Mouse (Mus musculus) large intestine, adult 2 months (tissue): ENCODE measurements around the gene Them4. TPM values are rescaled to one million over a fixed set of nuclear protein-coding genes. Genes with fewer than 3 reads are reported as not detected.
"Not testable (repeated sequence)": the region's sequence is repeated elsewhere in the genome, so short reads cannot be mapped to it uniquely, and the experiment has no call there.

Source experiments
- DNase-seq: peaks from one replicate; pipeline ENCODE4 v3.0.0-alpha.2; 2012; ENCODE audit warnings: low read depth, low spot score
- WGBS: fragments of 180-500 bp; shearing (Covaris S2); methylation state at CpG from one replicate; pipeline ENCODE4 v1.1.7; 2018; 5-methylcytosine and 5-hydroxymethylcytosine counted together
- polyA plus RNA-seq: library from polyadenylated mRNA; depleted of rRNA; stranded (reverse); fragments of >200 nt; gene quantifications from 2 replicates; pipeline ENCODE4 v1.2.3, GENCODE M21; 2012; rRNA removed

Gene Them4
- polyA plus RNA-seq = 2.3 and 3.4 TPM in 2 replicates

DNA sequence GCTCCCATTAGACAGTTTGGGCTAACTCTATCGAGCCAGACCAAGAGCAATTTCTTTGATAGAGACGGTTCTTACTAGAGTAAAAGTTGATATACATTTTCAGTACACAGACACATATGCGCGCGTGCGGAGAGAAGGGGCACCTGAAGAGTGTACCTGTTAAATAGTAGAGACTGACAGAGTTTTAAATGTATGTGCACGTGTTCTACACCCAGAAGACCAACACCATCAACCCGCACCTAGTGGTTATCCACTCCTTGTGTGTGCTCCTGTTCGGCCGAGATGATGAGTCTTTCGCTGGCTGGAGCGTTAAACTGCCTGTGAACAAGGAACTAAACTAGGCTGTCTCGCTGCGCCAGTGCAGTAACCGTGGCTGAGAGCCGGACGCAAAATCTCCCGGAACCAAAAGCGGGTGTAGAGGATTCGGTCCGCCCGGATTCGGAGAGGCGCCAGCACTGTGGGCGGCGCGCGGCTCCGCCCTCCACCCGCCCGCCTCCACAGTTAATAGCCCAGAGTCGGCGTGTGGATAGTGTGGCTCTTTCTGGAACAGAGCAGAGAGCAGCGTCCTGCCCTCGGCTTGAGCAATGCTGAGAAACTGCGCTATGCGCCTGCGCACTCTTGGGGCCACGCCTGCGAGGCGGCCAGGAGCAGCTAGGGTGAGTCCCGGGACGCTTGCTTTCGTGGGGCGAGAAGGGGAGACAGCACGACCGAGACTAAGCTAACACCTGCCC, at the start of gene Them4:
Them4 (plus strand) TSS at position 457 of the 731 bp plus-strand sequence.
- WGBS = under 1% methylated on average over 47 of the region's 47 CpGs

DNA sequence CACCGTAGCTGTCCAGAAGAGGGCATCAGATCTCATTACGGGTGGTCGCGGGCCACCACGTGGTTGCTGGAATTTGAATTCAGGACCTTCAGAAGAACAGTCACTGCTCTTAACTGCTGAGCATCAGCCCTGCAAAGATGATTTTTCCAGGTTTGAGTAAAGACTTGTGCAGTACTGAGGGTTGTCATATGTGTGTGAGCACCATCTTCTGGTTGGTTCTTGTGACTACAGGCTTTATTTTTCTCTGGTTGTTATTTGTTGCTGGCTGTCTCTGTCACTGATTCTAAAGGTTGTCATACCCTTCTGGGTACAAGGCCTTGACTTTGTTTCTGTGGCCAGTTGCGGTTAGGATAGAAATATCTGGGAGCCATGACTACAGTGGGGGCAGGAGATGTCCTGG, 49.3 kb upstream of the Them4 start:
- WGBS = 53% methylated on average over 6 of the region's 6 CpGs
- no peak for DNase-seq

More for the DNA sequence above, at the start of gene Them4:
- DNase-seq = peak; percentile 93

DNA sequence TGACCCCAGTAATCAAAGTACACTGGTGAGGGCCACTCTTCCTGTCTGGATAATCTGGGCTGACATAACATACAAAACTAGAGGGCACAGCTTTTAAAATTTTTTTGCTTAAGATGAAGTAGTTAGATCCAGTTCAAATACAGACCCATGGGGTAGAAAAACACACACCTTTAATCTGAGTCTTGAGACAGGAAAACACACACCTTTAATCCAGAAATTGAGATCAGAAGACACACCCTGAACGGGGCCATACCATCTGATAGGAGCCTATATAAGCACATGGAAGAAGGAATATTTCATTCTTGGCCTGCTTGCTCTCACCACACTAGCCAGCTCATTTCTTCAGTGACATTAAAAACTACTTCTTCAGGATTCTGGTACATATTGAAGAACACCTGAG, 46.2 kb upstream of the Them4 start, which contains the start of gene Gm4778:
Gm4778 (plus strand) TSS at position 301 of the 400 bp plus-strand sequence.
- WGBS = 84% methylated on average over 1 of the region's 1 CpGs
- DNase-seq = not testable (repeated sequence)

DNA sequence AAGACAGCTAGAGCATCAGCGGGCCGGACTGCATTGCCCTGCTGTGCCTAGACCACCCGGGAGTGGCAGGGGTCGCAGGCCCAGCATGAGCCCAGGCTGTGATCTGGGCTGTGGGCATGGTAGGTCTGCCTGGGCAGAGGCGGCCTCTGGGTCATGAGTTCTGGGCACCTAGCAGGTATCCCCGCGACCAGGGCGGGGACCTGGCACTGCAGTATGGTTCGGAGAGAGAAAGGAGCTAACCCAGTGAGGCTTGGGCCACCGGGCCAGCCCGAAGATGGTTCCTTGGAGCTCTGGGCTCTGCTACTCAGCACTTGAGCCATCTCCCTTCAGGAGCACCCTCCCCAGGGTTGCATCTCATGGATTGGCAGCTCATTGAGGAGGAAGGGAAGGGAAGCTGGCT, 33.9 kb upstream of the Them4 start:
- 89% methylated on average over 11 of the region's 11 CpGs for WGBS
- no peak for DNase-seq

DNA sequence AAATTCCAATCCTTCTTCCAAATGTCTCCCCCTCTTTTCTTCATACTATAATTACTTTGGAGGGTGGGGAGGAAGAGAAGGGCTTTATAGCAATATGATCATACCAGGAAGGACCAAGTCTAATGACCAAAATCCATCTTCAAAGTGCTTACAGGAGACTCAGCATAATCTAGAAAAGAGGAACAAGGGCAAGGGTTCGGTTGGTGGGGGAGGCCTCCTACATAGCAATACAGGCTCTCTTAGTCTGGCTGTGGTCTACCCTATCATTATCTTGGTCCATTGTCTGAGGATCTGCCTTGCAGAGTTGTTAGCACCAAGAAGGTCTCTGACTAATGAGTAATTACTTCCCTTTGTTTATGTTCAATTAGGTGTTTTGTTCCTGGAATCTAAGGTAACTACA, 4.4 kb upstream of the Them4 start:
- no peak for DNase-seq
- WGBS = 79% methylated on average over 1 of the region's 1 CpGs

DNA sequence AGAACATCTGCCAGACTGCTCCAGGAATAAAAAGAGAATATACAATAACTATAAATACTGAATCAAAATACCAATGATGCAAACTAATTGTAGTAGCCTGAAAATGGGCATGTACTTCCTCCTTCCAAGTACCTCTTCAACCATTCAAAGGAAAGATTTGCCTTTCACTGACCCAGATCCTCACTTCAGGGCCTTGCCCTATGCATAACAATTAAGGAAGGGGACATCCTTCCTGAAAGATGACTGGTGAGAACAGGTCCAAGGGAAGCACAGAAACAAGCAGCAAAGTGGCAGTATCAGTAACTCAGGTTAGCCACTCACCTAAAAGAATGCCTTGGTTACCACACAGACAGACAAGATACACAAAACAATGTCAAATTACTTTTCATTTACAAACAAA, 2.9 kb upstream of the Them4 start:
- no peak for DNase-seq

DNA sequence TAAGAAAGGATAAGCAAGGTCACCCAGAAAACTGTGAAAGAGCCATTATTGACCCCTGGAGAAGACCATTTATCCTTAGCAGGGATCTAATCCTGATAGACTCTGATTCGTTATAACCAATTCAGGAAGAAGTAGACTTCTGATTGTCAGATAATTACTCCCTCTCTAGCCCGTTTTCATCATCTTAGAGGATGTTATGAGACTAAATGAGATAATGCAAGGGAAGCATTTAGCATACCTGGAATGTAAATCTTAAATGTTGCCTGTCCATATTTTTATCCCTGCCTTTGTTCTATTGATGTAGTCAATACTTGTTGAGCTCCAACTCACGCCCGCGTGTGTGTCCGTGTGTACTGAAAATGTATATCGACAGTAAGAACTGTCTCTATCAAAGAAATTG, 602 bp downstream of the Them4 start:
- WGBS = 11% methylated on average over 7 of the region's 7 CpGs
- no peak for DNase-seq

DNA sequence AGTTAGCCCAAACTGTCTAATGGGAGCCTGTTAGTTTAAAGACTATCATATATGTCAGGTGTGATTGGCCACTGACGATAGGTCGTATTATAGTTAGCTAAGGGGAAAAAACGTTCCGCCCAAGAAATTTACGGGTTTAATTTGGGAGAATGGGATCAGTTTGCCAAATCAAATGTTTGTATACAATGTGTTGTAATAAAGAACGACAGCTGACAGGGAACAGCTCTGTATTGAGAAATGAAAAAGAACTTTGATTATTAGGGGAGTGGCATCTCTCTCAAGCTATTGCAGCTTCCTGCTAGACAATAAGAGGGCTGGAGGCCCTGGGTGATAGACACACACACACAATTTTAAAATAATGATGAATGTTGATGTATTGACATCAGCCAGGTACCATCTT, 1.0 kb downstream of the Them4 start:
- 20% methylated on average over 6 of the region's 6 CpGs for WGBS

DNA sequence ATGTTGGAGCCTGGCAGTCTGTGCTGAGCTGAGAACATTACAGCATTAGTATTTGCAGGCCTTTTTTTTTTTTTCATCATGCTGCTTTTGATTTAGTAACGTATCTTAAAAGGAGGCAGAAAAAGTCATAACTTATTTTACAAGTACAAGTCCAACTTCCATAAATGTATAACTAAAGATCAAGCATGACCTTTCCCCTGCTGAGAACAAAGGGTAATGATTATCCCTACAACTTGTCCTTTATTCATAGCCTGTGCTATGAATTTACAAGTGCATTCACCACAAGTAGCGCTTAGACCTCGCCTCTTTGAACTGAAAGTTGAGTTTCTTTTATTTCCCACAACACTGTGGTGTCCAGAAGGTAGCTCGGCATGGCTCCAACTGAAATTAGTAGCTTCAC, 1.5 kb downstream of the Them4 start:
- WGBS = 36% methylated on average over 4 of the region's 4 CpGs
- peak; percentile 59 for DNase-seq

More for the DNA sequence above, 1.0 kb downstream of the Them4 start:
- DNase-seq = peak; percentile 29

DNA sequence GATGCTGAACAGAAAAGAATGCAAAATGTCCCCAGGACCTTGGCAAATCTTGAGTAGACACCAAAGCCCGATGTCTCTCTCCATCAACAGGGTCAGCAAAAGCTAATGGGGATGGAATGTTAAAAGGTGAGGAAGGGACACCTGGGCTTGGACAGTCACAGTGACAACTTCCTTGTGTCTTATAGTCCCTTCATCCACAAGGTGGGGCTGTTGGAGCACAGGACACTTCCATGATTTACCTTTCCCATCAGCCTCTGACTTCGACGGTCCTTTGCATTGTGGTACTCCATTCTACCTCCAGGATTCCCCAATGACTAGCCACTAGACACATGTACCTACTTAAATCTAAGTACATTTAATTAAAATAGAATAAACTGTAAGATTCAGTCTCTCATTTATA, 18.8 kb downstream of the Them4 start:
- DNase-seq = no peak
- WGBS = 52% methylated on average over 3 of the region's 3 CpGs

DNA sequence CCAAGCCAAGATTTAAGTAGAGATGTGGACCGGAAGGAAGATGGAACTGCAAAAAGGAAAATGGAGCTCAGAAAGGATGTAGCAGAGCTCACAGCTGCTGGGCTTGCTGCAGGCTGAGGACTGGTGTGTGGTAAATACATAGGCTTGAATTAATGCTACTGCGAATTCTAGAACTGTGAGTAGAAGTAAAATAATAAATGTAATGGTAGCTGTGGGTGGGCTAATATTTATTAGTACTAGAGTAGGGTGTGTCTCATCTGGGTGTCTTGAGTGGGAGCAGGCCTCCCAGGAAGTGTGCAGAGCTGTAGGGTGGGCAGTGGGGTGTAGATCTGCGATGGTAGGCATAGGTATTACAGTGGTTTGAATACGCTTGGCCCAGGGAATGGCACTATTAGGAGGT, 24.6 kb downstream of the Them4 start:
- no peak for DNase-seq
- 90% methylated on average over 4 of the region's 4 CpGs for WGBS

DNA sequence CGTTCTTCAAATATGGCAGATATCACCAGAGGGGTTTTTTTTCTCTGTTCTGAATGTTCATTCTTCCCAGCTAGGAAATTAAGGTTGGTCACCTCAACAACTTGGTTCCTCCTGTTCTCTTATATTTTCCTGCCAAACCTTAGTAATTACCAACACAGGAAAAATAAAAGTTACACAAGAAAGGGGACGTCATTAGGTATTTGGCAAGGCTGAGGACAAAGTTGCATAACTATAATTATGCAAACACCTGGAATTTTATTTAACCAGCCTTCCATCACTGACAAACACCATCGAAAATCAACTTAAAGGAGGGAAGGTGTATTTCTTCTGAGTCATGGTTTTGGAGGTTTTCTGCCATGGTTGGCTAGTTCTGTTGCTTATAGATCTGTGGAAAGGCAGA, 28.6 kb downstream of the Them4 start:
- 49% methylated on average over 3 of the region's 3 CpGs for WGBS
- DNase-seq = no peak

DNA sequence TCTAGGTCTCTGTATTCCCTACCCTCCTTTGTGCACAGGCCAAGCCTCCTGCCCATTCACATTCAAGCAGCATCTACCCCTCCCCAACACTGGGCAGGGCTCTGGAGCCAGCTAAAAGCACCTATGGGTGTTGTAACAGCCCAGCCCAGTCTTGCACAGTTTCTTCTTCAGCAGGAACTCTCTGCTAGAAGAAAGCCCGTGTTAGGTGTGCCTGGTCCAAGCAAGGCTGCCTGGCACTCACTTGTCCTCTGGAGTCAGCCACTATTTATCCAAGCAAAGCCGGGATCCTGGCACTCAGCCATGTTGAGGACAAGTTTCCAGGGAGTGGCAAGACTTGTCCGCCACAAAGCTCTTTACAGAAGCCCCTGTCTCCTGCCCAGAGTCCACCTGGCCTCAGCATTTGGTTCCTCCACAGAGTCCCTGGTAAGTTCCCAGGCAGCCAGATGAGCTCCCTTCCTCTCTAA, 32.1 kb downstream of the Them4 start, which contains the start of gene Them5:
Them5 (plus strand) TSS at position 141 of the 464 bp plus-strand sequence.
- DNase-seq = no peak
- WGBS = 13% methylated on average over 3 of the region's 3 CpGs

DNA sequence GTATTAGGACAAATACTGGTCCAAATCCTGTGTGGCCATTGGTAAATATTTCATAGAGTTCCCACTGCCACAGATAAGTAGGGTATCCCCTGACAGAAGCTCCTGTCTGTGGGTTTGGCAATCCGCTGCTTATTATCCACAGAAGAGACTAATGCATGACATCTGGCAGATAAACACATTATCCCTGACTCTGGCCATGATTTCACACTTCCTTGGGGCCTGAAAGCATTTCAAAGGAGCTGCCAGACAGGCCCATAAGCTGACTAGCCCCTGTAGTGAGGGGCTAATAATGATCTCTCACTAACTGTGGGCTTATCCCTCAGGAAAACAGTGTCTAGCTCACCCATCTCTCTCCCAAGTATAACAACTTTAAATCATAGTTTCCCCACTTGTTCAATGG, 32.7 kb downstream of the Them4 start:
- WGBS = 84% methylated on average over 1 of the region's 1 CpGs

DNA sequence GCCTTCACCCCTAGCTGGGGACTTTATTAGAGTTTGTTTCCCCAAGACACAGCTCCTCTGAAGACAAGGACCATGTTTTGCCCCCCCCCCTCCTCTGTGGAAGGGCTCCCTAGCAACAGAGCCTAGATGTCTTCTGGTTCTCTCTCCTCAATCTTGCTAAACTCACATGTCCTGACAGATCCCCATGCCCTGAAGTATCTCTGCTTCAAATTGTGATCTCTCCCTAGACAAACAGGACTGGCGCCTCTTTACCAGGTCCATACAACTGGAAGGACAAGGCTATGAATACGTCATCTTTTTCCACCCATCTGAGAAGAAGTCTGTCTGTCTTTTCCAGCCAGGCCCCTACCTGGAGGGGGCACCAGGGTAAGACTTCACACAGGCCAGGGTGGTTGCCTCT, 34.3 kb downstream of the Them4 start:
- no peak for DNase-seq
- WGBS = 88% methylated on average over 2 of the region's 2 CpGs

More for the DNA sequence above, 32.7 kb downstream of the Them4 start:
- no peak for DNase-seq

DNA sequence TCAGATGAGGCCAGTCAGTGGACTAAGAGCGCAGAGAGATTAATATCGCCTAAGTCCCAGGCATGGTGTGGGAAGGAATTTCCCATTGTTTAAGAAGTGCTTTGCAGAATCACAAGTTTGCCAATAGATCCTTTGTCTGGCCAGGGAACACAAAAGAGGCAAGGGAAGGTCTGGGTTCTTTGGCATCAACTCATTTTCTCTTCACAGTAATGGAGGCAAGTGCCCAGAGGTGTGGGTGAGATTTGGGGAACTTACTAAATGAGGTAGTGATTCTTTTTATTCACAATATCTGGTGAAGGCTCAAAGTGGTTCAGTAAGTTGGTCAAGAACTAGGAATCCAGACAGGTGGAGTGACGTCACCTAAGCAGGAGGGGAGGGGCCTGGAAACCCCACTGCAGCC, 35.0 kb downstream of the Them4 start:
- WGBS = 86% methylated on average over 3 of the region's 3 CpGs
- no peak for DNase-seq

DNA sequence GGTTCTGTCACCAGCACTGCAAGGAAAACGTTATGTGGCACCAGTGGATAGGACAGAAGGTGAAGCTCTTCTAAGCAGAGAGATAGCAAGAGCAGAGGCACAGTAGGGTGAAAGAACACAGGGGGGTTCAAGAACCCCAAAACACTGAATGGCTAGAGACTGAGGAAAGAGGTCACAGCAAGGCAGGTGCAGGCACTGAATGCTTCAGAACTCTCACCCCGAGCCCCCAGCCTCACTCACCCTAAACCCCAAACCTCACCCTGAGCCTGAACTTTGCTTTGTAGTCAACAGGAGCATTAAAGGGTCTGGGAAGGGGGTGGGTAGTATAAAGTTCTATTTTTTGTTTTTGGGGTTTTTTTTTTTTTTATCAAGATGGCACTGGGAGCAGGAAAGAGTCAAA, 38.3 kb downstream of the Them4 start:
- DNase-seq = no peak
- WGBS = 77% methylated on average over 2 of the region's 2 CpGs

DNA sequence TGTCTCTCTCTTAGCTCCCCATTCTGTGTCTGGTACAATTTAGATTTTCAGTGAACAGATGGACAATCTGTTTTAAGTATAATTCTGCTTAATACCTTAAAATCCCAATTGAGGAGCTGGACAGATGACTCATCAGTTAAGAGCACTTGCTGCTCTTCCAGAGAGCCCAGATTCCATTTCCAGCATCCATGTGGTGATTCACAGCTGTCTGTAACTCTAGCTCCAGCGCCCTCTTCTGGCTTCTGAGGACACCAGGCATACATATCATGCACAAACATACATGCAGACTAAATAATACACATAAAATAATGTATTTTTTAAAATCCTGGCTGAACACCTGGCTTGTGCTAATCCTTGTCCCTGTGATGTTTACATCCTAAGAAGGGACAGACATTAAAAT, 50.9 kb downstream of the Them4 start:
- 16% methylated on average over 1 of the region's 1 CpGs for WGBS
- no peak for DNase-seq

DNA sequence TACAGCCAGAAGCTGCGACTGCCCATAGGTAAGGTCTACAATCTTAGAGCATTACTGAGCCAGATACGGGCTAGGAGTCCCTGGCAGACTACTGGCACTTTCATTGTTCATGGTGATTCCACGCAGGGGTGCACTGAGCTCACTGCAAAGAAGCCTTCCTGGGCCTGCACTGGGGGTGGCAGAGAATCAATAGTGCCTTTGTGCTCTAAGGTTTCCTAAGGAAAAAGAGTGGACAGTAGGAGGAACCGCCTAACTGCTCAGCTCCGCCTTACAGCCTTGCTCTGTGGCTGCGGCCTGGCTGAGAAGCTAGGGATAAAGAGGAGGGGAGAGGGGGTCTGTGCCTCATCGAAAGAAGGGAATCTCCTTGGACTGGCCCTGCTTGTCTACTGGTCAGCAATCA, 52.2 kb downstream of the Them4 start, which contains the start of gene C2cd4d:
C2cd4d (plus strand) TSS at position 301 of the 400 bp plus-strand sequence.
- 49% methylated on average over 7 of the region's 7 CpGs for WGBS
- no peak for DNase-seq

DNA sequence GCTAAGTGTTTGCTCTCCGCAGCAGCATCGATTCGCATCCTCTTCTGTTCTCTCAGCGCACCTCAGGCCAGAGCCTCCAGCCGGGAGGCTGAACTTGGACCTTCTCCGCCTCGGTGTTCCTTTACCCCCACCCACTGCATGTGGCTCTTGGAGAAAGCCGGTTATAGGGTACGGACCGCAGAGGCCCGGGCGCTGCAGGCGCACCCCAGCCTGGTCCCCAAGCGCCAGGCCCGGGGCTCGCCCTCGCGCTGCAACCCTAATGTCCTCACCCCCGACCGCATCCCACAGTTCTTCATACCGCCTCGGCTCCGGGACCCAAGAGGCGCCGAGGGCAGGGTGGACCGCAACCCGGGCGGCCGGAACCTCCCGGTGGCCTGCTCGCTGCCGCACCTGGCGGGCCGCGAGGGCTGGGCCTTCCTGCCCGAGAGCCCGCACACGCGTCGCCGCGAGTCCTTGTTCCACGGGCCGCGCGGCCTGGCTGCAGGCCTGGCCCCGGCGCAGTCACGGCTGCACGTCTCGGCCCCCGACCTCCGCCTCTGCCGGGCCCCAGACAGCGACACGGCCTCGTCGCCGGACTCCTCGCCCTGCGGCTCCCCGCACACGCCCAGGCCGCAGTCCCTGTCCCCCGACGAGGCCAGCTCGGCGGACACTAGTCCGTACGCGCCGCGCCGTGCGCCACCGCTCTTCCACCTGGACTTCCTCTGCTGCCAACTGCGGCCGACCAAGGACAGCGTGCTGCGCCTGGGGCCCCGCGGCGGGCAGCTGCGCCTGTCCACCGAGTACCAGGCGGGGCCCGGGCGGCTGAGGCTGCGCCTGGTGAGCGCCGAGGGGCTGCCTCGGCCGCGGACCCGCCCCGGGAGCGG, 53.6 kb downstream of the Them4 start:
- no peak for DNase-seq
- WGBS = 9% methylated on average over 97 of the region's 97 CpGs

DNA sequence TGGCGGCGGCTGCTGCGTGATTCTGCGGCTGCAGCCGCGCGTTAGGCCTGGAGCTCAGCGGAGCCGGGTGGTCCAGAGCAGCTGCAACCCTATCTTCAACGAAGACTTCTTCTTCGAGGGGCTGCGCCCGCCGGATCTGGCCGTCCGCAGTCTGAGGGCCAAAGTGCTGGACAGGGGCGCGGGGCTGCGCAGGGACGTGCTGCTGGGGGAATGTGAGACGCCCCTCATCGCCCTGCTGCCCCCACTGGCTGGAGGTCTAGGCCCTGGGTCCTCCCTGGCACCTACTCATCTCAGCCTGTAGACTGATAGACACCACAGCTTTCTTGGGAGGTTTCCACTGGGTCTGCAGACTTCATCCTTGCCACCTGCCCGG, 54.3 kb downstream of the Them4 start:
- DNase-seq = no peak
- 23% methylated on average over 23 of the region's 23 CpGs for WGBS
